ENCODE assay signal across 23 mouse cellular contexts in genomic region chr7:66547694-66548093, GRCm38 (mm10).
DNase-seq lines count a peak whose midpoint lies in the region; ATAC-seq lines count a peak whose summit lies in the region.
"Had no signal": no experiment of that assay in that cellular context is flagged by ENCODE, and none has a peak within 500 bp of the region (broad histone marks: within the 10 kb centered on the region; RNA-seq: fewer than 3 reads in every experiment).

No protein-coding gene starts in this region.

- no peaks in the 10 kb centered on the region for H3K27me3 ChIP-seq in embryonic facial prominence, embryonic 14.5 days (replicated peaks; ENCODE audit: control insufficient read depth, insufficient read depth, low read length)
- H3K27me3 ChIP-seq in embryonic facial prominence, embryonic 10.5 days (replicated peaks; ENCODE audit: low read depth, poor library complexity, severe bottlenecking), result no peaks in the 10 kb centered on the region
- H3K27me3 ChIP-seq: embryonic facial prominence, embryonic 12.5 days; embryonic facial prominence, embryonic 15.5 days; forebrain, embryonic 12.5 days had no signal

- intact Hi-C loops in left cerebral cortex, postnatal 10 days (cut with DNase I), result no loop called here

- H3K9me3 ChIP-seq in embryonic facial prominence, embryonic 14.5 days (ENCODE audit: control insufficient read depth, low read length), result no peaks in the 10 kb centered on the region
- H3K9me3 ChIP-seq in embryonic facial prominence, embryonic 10.5 days, result no peaks in the 10 kb centered on the region
- H3K9me3 ChIP-seq: embryonic facial prominence, embryonic 12.5 days; embryonic facial prominence, embryonic 15.5 days; forebrain, embryonic 10.5 days; forebrain, embryonic 12.5 days had no signal

- no peaks in the 10 kb centered on the region for H3K36me3 ChIP-seq in embryonic facial prominence, embryonic 14.5 days (ENCODE audit: control insufficient read depth, insufficient read depth, low read length)
- no peaks in the 10 kb centered on the region for H3K36me3 ChIP-seq in embryonic facial prominence, embryonic 10.5 days (replicated peaks)
- H3K36me3 ChIP-seq: embryonic facial prominence, embryonic 12.5 days; embryonic facial prominence, embryonic 15.5 days; forebrain, embryonic 10.5 days; forebrain, embryonic 12.5 days had no signal

- H3K4me1 ChIP-seq in embryonic facial prominence, embryonic 14.5 days (ENCODE audit: control insufficient read depth, insufficient read depth, low read length), result no peaks in the 10 kb centered on the region
- H3K4me1 ChIP-seq in embryonic facial prominence, embryonic 10.5 days, result 0 out of 2 replicates have a peak, but pooled peaks cover 3% of the 10 kb centered on the region
- H3K4me1 ChIP-seq: embryonic facial prominence, embryonic 12.5 days; forebrain, embryonic 12.5 days had no signal

- H3K9ac ChIP-seq in embryonic facial prominence, embryonic 14.5 days (ENCODE audit: low read depth, low read length), result no peak overlapping the region
- H3K9ac ChIP-seq: embryonic facial prominence, embryonic 12.5 days; embryonic facial prominence, embryonic 15.5 days; forebrain, embryonic 12.5 days had no signal

- no peak overlapping the region for H3K4me2 ChIP-seq in embryonic facial prominence, embryonic 14.5 days (ENCODE audit: low read depth, low read length)
- H3K4me2 ChIP-seq: embryonic facial prominence, embryonic 12.5 days; embryonic facial prominence, embryonic 15.5 days; forebrain, embryonic 12.5 days had no signal

- peak; percentile 4 for DNase-seq in embryonic facial prominence, embryonic 14.5 days (ENCODE audit: low spot score)
- DNase-seq in embryonic facial prominence, embryonic 10.5 days (ENCODE audit: low spot score), result no peak
- DNase-seq in left cerebral cortex, postnatal 10 days (ENCODE audit: extremely low spot score in 1 of 2, low spot score in 2 of 2), result no peak
- DNase-seq in layer of hippocampus, postnatal 36 days, result no peak
- DNase-seq in thymus, postnatal 0 days (ENCODE audit: low spot score), result no peak
- DNase-seq: adrenal gland, adult 2 months; adrenal gland, postnatal 14 days; adrenal gland, postnatal 36 days; cerebellum, adult 18-20 months; cerebellum, adult 8-10 months; cerebellum, adult 9-11 months; cerebellum, postnatal 14 days; cerebellum, postnatal 36 days; embryo, embryonic 11 days had no signal

- no peak for ATAC-seq in embryonic facial prominence, embryonic 14.5 days (ENCODE audit: low read depth)
- ATAC-seq in hematopoietic stem cell, adult 5-6 weeks (replicated peaks in 1 of 2; ENCODE audit: insufficient read depth in 1 of 2, low FRiP score in 2 of 2, low TSS enrichment in 1 of 2, low read depth in 1 of 2, poor library complexity in 2 of 2, severe bottlenecking in 2 of 2), result peak; percentile 36 to 59; a peak in 1 of 4 replicates
- 0 out of 2 replicates have a peak, but pooled peaks have one; percentile 18 for ATAC-seq in megakaryocyte, adult 5-6 weeks (ENCODE audit: poor library complexity, severe bottlenecking)
- ATAC-seq: forebrain, embryonic 14.5 days; forebrain, embryonic 16.5 days had no signal

- 73% methylated on average over 11 of the region's 11 CpGs for WGBS in embryonic facial prominence, embryonic 14.5 days
- WGBS in embryonic facial prominence, embryonic 10.5 days, result 91% methylated on average over 11 of the region's 11 CpGs

- no peak overlapping the region for H3K4me3 ChIP-seq in embryonic facial prominence, embryonic 14.5 days (ENCODE audit: low read depth, low read length)
- H3K4me3 ChIP-seq in embryonic facial prominence, embryonic 10.5 days, result no peak overlapping the region
- H3K4me3 ChIP-seq: embryonic facial prominence, embryonic 12.5 days; embryonic facial prominence, embryonic 15.5 days; erythroblast, embryonic 14.5 days; forebrain, embryonic 10.5 days; forebrain, embryonic 12.5 days had no signal

- H3K27ac ChIP-seq in embryonic facial prominence, embryonic 14.5 days (replicated peaks; ENCODE audit: low read depth, low read length), result no peak overlapping the region
- no peak overlapping the region for H3K27ac ChIP-seq in embryonic facial prominence, embryonic 10.5 days (replicated peaks)
- H3K27ac ChIP-seq: embryonic facial prominence, embryonic 12.5 days; embryonic facial prominence, embryonic 15.5 days; forebrain, embryonic 10.5 days; forebrain, embryonic 12.5 days had no signal
